Comparison of ENCODE assay signal across 34 mouse cellular contexts in genomic region chr9:9241202-9241795, GRCm38 (mm10). TPM values are rescaled to one million over a fixed set of nuclear protein-coding genes. Genes with fewer than 3 reads are reported as not detected.
DNase-seq lines count a peak whose midpoint lies in the region; ATAC-seq and TF ChIP-seq lines count a peak whose summit lies in the region.
"Had no signal": no experiment of that assay in that cellular context is flagged by ENCODE, and none has a peak within 500 bp of the region (broad histone marks: within the 10 kb centered on the region; RNA-seq: fewer than 3 reads in every experiment).

No protein-coding gene starts in this region.

- H3K9me3 ChIP-seq in midbrain, embryonic 11.5 days (ENCODE audit: control insufficient read depth, low read length): no peaks in the 10 kb centered on the region
- no peaks in the 10 kb centered on the region for H3K9me3 ChIP-seq in midbrain, embryonic 14.5 days (ENCODE audit: control insufficient read depth, low read length)
- H3K9me3 ChIP-seq: embryonic facial prominence, embryonic 13.5 days; forebrain, embryonic 13.5 days; hindbrain, embryonic 10.5 days; intestine, embryonic 15.5 days; limb, embryonic 13.5 days; liver, embryonic 13.5 days; midbrain, embryonic 15.5 days had no signal

- no peak for TF ChIP-seq POLR2A in embryonic fibroblast, embryonic 13.5 days (IDR thresholded peaks at IDR 0.05; ENCODE audit: low read depth, low read length)
- TF ChIP-seq POLR2A in cerebellum, adult 2 months (IDR thresholded peaks at IDR 0.05; ENCODE audit: borderline replicate concordance, insufficient read depth, low read length): no peak

- no peaks in the 10 kb centered on the region for H3K36me3 ChIP-seq in midbrain, embryonic 11.5 days (ENCODE audit: control insufficient read depth, insufficient read depth, low read length)
- H3K36me3 ChIP-seq in midbrain, embryonic 14.5 days (ENCODE audit: control insufficient read depth, insufficient read depth, low read length): no peaks in the 10 kb centered on the region
- H3K36me3 ChIP-seq: embryonic facial prominence, embryonic 13.5 days; hindbrain, embryonic 10.5 days; intestine, embryonic 15.5 days; limb, embryonic 13.5 days; liver, embryonic 13.5 days; midbrain, embryonic 15.5 days had no signal

- no peak for ATAC-seq in midbrain, embryonic 11.5 days (ENCODE audit: low FRiP score)
- no peak for ATAC-seq in midbrain, embryonic 14.5 days (ENCODE audit: low FRiP score, low TSS enrichment)
- ATAC-seq: CD4-positive, CD25-positive, alpha-beta regulatory T cell, adult 4 months; forebrain, embryonic 13.5 days; hindbrain, postnatal 0 days; intestine, embryonic 15.5 days; midbrain, embryonic 15.5 days had no signal

- H3K9ac ChIP-seq in midbrain, embryonic 11.5 days (ENCODE audit: low read length): no peak overlapping the region
- no peak overlapping the region for H3K9ac ChIP-seq in midbrain, embryonic 14.5 days (replicated peaks; ENCODE audit: low read length)
- H3K9ac ChIP-seq: embryonic facial prominence, embryonic 13.5 days; forebrain, embryonic 13.5 days; intestine, embryonic 15.5 days; limb, embryonic 13.5 days; liver, embryonic 13.5 days; midbrain, embryonic 15.5 days had no signal

- H3K4me2 ChIP-seq in midbrain, embryonic 11.5 days: no peak overlapping the region
- no peak overlapping the region for H3K4me2 ChIP-seq in midbrain, embryonic 14.5 days (ENCODE audit: low read length)
- H3K4me2 ChIP-seq: embryonic facial prominence, embryonic 13.5 days; forebrain, embryonic 13.5 days; intestine, embryonic 15.5 days; limb, embryonic 13.5 days; liver, embryonic 13.5 days; midbrain, embryonic 15.5 days had no signal

- no peak overlapping the region for H3K4me3 ChIP-seq in midbrain, embryonic 11.5 days (ENCODE audit: low read depth, low read length)
- no peak overlapping the region for H3K4me3 ChIP-seq in midbrain, embryonic 14.5 days (replicated peaks; ENCODE audit: low read depth, low read length)
- H3K4me3 ChIP-seq in embryonic fibroblast, embryonic 13.5 days (ENCODE audit: insufficient read depth, low read length): no peak overlapping the region
- no peak overlapping the region for H3K4me3 ChIP-seq in cerebellum, adult 2 months (replicated peaks; ENCODE audit: insufficient read depth, low read depth, low read length)
- H3K4me3 ChIP-seq: embryonic facial prominence, embryonic 13.5 days; erythroblast, embryonic 14.5 days; forebrain, embryonic 13.5 days; hindbrain, embryonic 10.5 days; intestine, embryonic 15.5 days; limb, embryonic 13.5 days; liver, embryonic 13.5 days; midbrain, embryonic 15.5 days had no signal

- no peaks in the 10 kb centered on the region for H3K27me3 ChIP-seq in midbrain, embryonic 11.5 days (ENCODE audit: control insufficient read depth, insufficient read depth, low read length)
- no peaks in the 10 kb centered on the region for H3K27me3 ChIP-seq in midbrain, embryonic 14.5 days (ENCODE audit: control insufficient read depth, insufficient read depth, low read length)
- H3K27me3 ChIP-seq in cerebellum, adult 2 months (ENCODE audit: control insufficient read depth, insufficient read depth, low read length): 0 out of 2 replicates have a peak, but pooled peaks cover 2% of the 10 kb centered on the region
- H3K27me3 ChIP-seq: embryonic facial prominence, embryonic 13.5 days; forebrain, embryonic 13.5 days; intestine, embryonic 15.5 days; limb, embryonic 13.5 days; midbrain, embryonic 15.5 days had no signal

- H3K27ac ChIP-seq in midbrain, embryonic 11.5 days (ENCODE audit: low read depth, low read length): no peak overlapping the region
- no peak overlapping the region for H3K27ac ChIP-seq in midbrain, embryonic 14.5 days (replicated peaks; ENCODE audit: low read depth, low read length)
- peak overlapping the region; percentile 39 for H3K27ac ChIP-seq in embryonic fibroblast, embryonic 13.5 days (ENCODE audit: insufficient read depth, low read length)
- no peak overlapping the region for H3K27ac ChIP-seq in cerebellum, adult 2 months (ENCODE audit: insufficient read depth, low read length)
- H3K27ac ChIP-seq: embryonic facial prominence, embryonic 13.5 days; forebrain, embryonic 13.5 days; hindbrain, embryonic 10.5 days; hindbrain, postnatal 0 days; intestine, embryonic 15.5 days; limb, embryonic 13.5 days; liver, embryonic 13.5 days; macrophage; midbrain, embryonic 15.5 days had no signal

- WGBS in midbrain, embryonic 11.5 days: 85% methylated on average over 7 of the region's 7 CpGs
- WGBS in midbrain, embryonic 14.5 days: 92% methylated on average over 7 of the region's 7 CpGs
- 69% methylated on average over 7 of the region's 7 CpGs for WGBS in cerebellum, adult 2 months

- H3K4me1 ChIP-seq in midbrain, embryonic 11.5 days (ENCODE audit: control insufficient read depth, insufficient read depth, low read length): no peaks in the 10 kb centered on the region; the same call in 1 of the 2 replicates
- H3K4me1 ChIP-seq in midbrain, embryonic 14.5 days (ENCODE audit: control insufficient read depth, insufficient read depth, low read length): no peaks in the 10 kb centered on the region; the same call in 1 of the 2 replicates
- H3K4me1 ChIP-seq in embryonic fibroblast, embryonic 13.5 days (ENCODE audit: control insufficient read depth, insufficient read depth, low read length): peaks cover 10% of the 10 kb centered on the region
- no peaks in the 10 kb centered on the region; the same call in 1 of the 2 replicates for H3K4me1 ChIP-seq in cerebellum, adult 2 months (ENCODE audit: control insufficient read depth, insufficient read depth, low read length)
- H3K4me1 ChIP-seq: liver, embryonic 13.5 days had no signal

- no peak for TF ChIP-seq CTCF in embryonic fibroblast, embryonic 13.5 days (IDR thresholded peaks at IDR 0.05; ENCODE audit: borderline replicate concordance, insufficient read depth, low read length)
- TF ChIP-seq CTCF in cerebellum, adult 2 months (IDR thresholded peaks at IDR 0.05; ENCODE audit: borderline replicate concordance, insufficient read depth, low read depth, low read length): no peak

- DNase-seq in adrenal gland, adult (ENCODE audit: inconsistent age in 2 of 2, low spot score in 1 of 2): peak; percentile 25 to 82
- no peak for DNase-seq in adrenal gland, postnatal 4 days (ENCODE audit: low spot score in 2 of 2)
- DNase-seq in midbrain, embryonic 11.5 days (ENCODE audit: low spot score, missing footprints): peak; percentile 69
- DNase-seq in midbrain, embryonic 14.5 days: no peak
- DNase-seq in cerebellum, adult 2 months: no peak
- DNase-seq in cerebellum, adult 8-10 months: no peak
- no peak for DNase-seq in kidney, postnatal 36 days
- DNase-seq: cerebellum, adult 9-11 months; embryo, embryonic 11 days; gastrocnemius, postnatal 10 days; heart, postnatal 14 days; kidney, adult 2 months; kidney, postnatal 4 days; liver, embryonic 13.5 days; lung, adult 2 months; lung, postnatal 10 days; right cerebral cortex, adult 18-20 months; spleen, adult 18-20 months; thymus, adult 18-20 months; thymus, postnatal 25 days had no signal

RNA-seq across cellular contexts. Expression of gene Arhgap42, which starts 2.4 kb away (rescaled TPM):
- 10 to 100 TPM; 27.8 to 29.3 TPM for total RNA-seq in adrenal gland, postnatal 4 days (2021)
- polyA plus RNA-seq in midbrain, embryonic 11.5 days (2014; fragmentation: Nextera tagmentation; extraction: Ambion mirVana): 22.4 and 25.1 TPM in 2 replicates
- 10.5 and 16.8 TPM in 2 replicates for polyA plus RNA-seq in midbrain, embryonic 14.5 days (2014; fragmentation: Nextera tagmentation; extraction: Ambion mirVana)
- polyA plus RNA-seq in embryonic fibroblast, embryonic 13.5 days (2011; ENCODE audit: insufficient read length, low read depth, missing spikeins): 41.2 and 44.8 TPM in 2 replicates
- 3.8 and 4.0 TPM in 2 replicates for polyA plus RNA-seq in cerebellum, adult 2 months (2012; rRNA removed)
- total RNA-seq: granulocyte monocyte progenitor cell, adult 5-6 weeks; megakaryocyte-erythroid progenitor cell, adult 5-6 weeks; neutrophil, adult 5-6 weeks had no signal
- polyA plus RNA-seq: CD4-positive, CD25-positive, alpha-beta regulatory T cell, adult 4 months; macrophage had no signal

Comparison
In these comparisons a context has a peak if more than half of its experiments do, and no peak if none do; other contexts are left out.
1. DNase-seq: peak in adrenal gland, adult (2 of 2) and midbrain, embryonic 11.5 days (single experiment); none in adrenal gland, postnatal 4 days (0 of 2), midbrain, embryonic 14.5 days (single experiment), cerebellum, adult 2 months (0 of 2), cerebellum, adult 8-10 months (single experiment) and kidney, postnatal 36 days (0 of 2).